Mouse (Mus musculus): ENCODE measurements around the gene Hist1h2be. TPM values are rescaled to one million over a fixed set of nuclear protein-coding genes. Genes with fewer than 3 reads are reported as not detected.
"Not testable (repeated sequence)": the region's sequence is repeated elsewhere in the genome, so short reads cannot be mapped to it uniquely, and the experiment has no call there.

Hist1h2be gene
- polyA plus RNA-seq, 1 experiment: 0.86 TPM

DNA sequence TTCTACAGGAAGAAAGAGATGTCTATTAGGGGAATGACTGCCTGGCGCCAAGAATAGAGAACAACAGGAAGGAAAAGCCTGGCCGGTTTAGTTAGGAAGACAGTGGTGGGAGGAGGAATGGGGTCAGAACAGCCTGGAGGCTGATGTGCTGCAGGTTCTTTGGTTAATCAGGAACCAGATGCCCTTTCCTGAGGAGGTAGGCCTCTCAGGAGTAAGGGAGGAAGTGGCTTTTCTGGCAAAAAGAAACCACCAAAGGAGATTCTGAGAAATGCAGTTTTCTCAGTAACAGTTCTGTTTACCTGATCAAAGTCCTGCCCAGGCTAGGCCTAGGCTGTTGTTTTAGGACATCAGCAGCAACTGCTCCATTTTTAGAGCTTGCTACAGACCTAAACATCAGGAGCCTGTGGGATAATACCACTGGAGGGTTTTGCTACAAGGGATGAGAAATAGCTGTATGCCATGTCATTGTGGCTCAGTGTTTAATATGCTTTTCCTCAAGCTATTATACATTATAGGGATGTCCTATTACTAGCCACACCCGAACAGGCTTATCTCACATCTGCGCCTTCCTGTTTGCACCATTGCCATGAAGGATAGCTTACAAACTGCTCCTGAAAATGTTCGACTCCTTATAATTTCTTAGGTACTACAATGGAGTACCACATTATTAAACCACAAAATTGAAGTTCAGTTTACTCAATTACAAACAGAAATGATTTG lies 27.7 kb downstream of the Hist1h2be start:
- Histone ChIP-seq H3K4me1 (ENCODE audit: control insufficient read depth, insufficient read depth, low read length) (peaks cover 12% of the 10 kb centered on the region), H3K27ac (ENCODE audit: insufficient read depth, low read depth, low read length) (no peak overlapping the region), H3K4me3 (ENCODE audit: insufficient read depth, low read length) (no peak overlapping the region)
- TF ChIP-seq CTCF (IDR thresholded peaks at IDR 0.05; ENCODE audit: low read depth, low read length) (no peak), POLR2A (IDR thresholded peaks at IDR 0.05; ENCODE audit: borderline replicate concordance, low read depth, low read length) (no peak)

- H3K4me3 ChIP-seq (ENCODE audit: insufficient read depth, low read length): no peak overlapping the region
- H3K4me1 ChIP-seq (ENCODE audit: control insufficient read depth, insufficient read depth, low read length): peaks cover 12% of the 10 kb centered on the region
- H3K27ac ChIP-seq (ENCODE audit: insufficient read depth, low read depth, low read length): no peak overlapping the region
- no peak for TF ChIP-seq POLR2A (IDR thresholded peaks at IDR 0.05; ENCODE audit: borderline replicate concordance, low read depth, low read length)
- no peak for TF ChIP-seq CTCF (IDR thresholded peaks at IDR 0.05; ENCODE audit: low read depth, low read length)
Measured at GRCm38 (mm10) chr13:23592614-23593013, 28.3 kb downstream of the Hist1h2be start.

GRCm38 (mm10) chr13:23591886-23592285 lies 29.0 kb downstream of the Hist1h2be start:
- H3K27ac ChIP-seq (ENCODE audit: insufficient read depth, low read depth, low read length); H3K4me3 ChIP-seq (ENCODE audit: insufficient read depth, low read length): not testable (repeated sequence)
- peaks cover 14% of the 10 kb centered on the region for H3K4me1 ChIP-seq (ENCODE audit: control insufficient read depth, insufficient read depth, low read length)

GRCm38 (mm10) chr13:23591206-23591605 lies 29.7 kb downstream of the Hist1h2be start:
- TF ChIP-seq POLR2A (IDR thresholded peaks at IDR 0.05; ENCODE audit: borderline replicate concordance, low read depth, low read length) (no peak), CTCF (IDR thresholded peaks at IDR 0.05; ENCODE audit: low read depth, low read length) (no peak)
- Histone ChIP-seq H3K4me1 (ENCODE audit: control insufficient read depth, insufficient read depth, low read length) (peaks cover 15% of the 10 kb centered on the region), H3K27ac (ENCODE audit: insufficient read depth, low read depth, low read length) (no peak overlapping the region), H3K4me3 (ENCODE audit: insufficient read depth, low read length) (no peak overlapping the region)

GRCm38 (mm10) chr13:23586940-23587225 lies 34.0 kb downstream of the Hist1h2be start:
- Histone ChIP-seq H3K4me1 (ENCODE audit: control insufficient read depth, insufficient read depth, low read length) (peaks cover 25% of the 10 kb centered on the region), H3K27ac (ENCODE audit: insufficient read depth, low read depth, low read length) (peak overlapping the region; percentile 93), H3K4me3 (ENCODE audit: insufficient read depth, low read length) (peak overlapping the region; percentile 59)
- TF ChIP-seq POLR2A (IDR thresholded peaks at IDR 0.05; ENCODE audit: borderline replicate concordance, low read depth, low read length) (no peak), CTCF (IDR thresholded peaks at IDR 0.05; ENCODE audit: low read depth, low read length) (no peak)

GRCm38 (mm10) chr13:23586099-23586939 lies 34.6 kb downstream of the Hist1h2be start:
- Histone ChIP-seq H3K27ac (ENCODE audit: insufficient read depth, low read depth, low read length) (peak overlapping the region; percentile 93), H3K4me3 (ENCODE audit: insufficient read depth, low read length) (peak overlapping the region; percentile 59), H3K4me1 (ENCODE audit: control insufficient read depth, insufficient read depth, low read length) (peaks cover 25% of the 10 kb centered on the region)
- TF ChIP-seq POLR2A (IDR thresholded peaks at IDR 0.05; ENCODE audit: borderline replicate concordance, low read depth, low read length) (no peak), CTCF (IDR thresholded peaks at IDR 0.05; ENCODE audit: low read depth, low read length) (no peak)

DNA sequence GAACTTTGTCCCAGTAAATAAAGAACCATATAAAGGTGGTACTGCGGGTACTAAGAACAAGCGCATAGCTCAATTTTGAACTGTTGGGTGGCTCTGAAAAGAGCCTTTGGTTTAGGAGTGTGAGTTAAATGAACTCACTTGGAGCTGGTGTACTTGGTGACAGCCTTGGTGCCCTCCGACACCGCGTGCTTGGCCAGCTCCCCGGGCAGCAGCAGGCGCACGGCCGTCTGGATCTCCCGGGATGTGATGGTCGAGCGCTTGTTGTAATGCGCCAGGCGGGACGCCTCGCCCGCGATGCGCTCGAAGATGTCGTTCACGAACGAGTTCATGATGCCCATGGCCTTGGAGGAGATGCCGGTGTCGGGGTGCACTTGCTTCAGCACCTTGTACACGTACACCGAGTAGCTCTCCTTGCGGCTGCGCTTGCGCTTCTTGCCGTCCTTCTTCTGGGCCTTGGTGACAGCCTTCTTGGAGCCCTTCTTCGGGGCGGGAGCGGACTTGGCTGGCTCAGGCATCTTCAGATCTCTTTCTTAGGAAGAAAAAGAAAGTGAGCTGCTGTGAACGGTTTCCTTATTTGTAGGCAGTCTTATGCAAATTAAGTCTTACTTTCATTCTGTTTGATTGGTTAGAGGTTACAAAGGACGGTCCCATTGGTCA lies 35.4 kb downstream of the Hist1h2be start:
- Histone ChIP-seq H3K4me3 (ENCODE audit: insufficient read depth, low read length) (peak overlapping the region; percentile 61), H3K27ac (ENCODE audit: insufficient read depth, low read depth, low read length) (peak overlapping the region; percentile 90), H3K4me1 (ENCODE audit: control insufficient read depth, insufficient read depth, low read length) (peaks cover 27% of the 10 kb centered on the region)
- peak; percentile 76; the same call in 1 of the 2 replicates for TF ChIP-seq POLR2A (IDR thresholded peaks at IDR 0.05; ENCODE audit: borderline replicate concordance, low read depth, low read length)

- H3K4me3 ChIP-seq (ENCODE audit: insufficient read depth, low read length): peak overlapping the region; percentile 58
- peaks cover 27% of the 10 kb centered on the region for H3K4me1 ChIP-seq (ENCODE audit: control insufficient read depth, insufficient read depth, low read length)
- peak overlapping the region; percentile 90 for H3K27ac ChIP-seq (ENCODE audit: insufficient read depth, low read depth, low read length)
- TF ChIP-seq POLR2A (IDR thresholded peaks at IDR 0.05; ENCODE audit: borderline replicate concordance, low read depth, low read length) (no peak), CTCF (IDR thresholded peaks at IDR 0.05; ENCODE audit: low read depth, low read length) (no peak)
Measured at GRCm38 (mm10) chr13:23585029-23585441, 35.9 kb downstream of the Hist1h2be start.

DNA sequence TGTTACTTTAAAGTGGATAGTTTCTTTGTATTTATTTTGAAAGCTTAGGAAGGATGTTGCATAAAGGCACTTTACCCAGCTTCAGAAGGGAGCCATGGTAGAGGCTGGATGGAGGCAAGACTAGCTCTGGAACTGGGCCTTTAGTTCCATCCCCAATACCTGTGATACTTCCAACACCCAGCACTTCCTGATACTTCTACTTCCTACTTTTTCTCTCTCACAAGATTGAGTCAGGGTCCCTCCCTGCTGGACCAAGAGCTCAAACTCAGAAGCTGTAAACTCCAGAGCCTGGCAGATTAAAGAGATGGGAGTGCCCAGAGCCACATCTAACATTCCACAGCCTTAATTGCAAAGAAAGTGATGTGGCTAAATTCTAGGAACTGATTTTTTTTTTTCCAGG lies 36.6 kb downstream of the Hist1h2be start:
- H3K27ac ChIP-seq (ENCODE audit: insufficient read depth, low read depth, low read length): peak overlapping the region; percentile 90
- TF ChIP-seq POLR2A (IDR thresholded peaks at IDR 0.05; ENCODE audit: borderline replicate concordance, low read depth, low read length) (no peak), CTCF (IDR thresholded peaks at IDR 0.05; ENCODE audit: low read depth, low read length) (no peak)
- peak overlapping the region; percentile 38 for H3K4me3 ChIP-seq (ENCODE audit: insufficient read depth, low read length)
- H3K4me1 ChIP-seq (ENCODE audit: control insufficient read depth, insufficient read depth, low read length): peaks cover 27% of the 10 kb centered on the region
